8 mouse cellular contexts compared by ENCODE assay signal in the genomic region with DNA sequence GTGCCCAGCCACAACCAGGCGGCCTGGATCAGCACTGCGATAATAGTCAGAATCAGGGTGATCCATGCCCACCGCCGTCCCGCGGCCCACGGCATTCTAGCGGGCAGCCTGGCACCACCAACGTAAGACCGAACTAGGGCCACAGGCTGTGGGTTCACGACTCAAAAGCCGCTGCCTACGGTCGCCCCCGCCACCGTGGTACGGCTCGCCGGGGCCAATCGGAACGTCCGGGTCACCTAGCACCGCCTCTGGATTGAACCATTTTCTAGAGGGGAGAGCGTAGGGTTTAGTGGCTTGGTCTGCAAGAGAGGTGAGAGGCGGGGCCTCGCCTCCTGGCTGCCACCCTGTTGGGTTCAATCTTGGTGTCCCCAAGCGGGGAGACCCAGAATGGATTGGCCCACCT. TPM values are rescaled to one million over a fixed set of nuclear protein-coding genes. Genes with fewer than 3 reads are reported as not detected.
DNase-seq lines count a peak whose midpoint lies in the region; ATAC-seq and TF ChIP-seq lines count a peak whose summit lies in the region.

No protein-coding gene starts in this region.

- ATAC-seq in cerebellum, adult (ENCODE audit: insufficient number of reproducible peaks, low FRiP score, low TSS enrichment): peak; percentile 96
- ATAC-seq in forebrain, embryonic 13.5 days: peak; percentile 97
- ATAC-seq in neutrophil, adult 5-6 weeks (ENCODE audit: extremely low read depth, insufficient number of reproducible peaks, low FRiP score, poor library complexity, severe bottlenecking): peak; percentile 89

- H3K27me3 ChIP-seq in ES-Bruce4 (ENCODE audit: control insufficient read depth, insufficient read depth, low read length, poor library complexity, severe bottlenecking): no peaks in the 10 kb centered on the region
- no peaks in the 10 kb centered on the region for H3K27me3 ChIP-seq in forebrain, embryonic 13.5 days

- peaks cover 2% of the 10 kb centered on the region; the same call in 1 of the 2 replicates for H3K9me3 ChIP-seq in ES-Bruce4 (replicated peaks; ENCODE audit: control insufficient read depth, insufficient read depth, low read length, poor library complexity, severe bottlenecking)
- H3K9me3 ChIP-seq in forebrain, embryonic 13.5 days (replicated peaks): peaks cover 3% of the 10 kb centered on the region

- TF ChIP-seq CTCF in ES-Bruce4 (IDR thresholded peaks at IDR 0.05; ENCODE audit: low read depth, low read length): no peak
- no peak for TF ChIP-seq CTCF in lung, adult 2 months (IDR thresholded peaks at IDR 0.05; ENCODE audit: insufficient read depth, low read length)

- peak overlapping the region; percentile 95 for H3K4me3 ChIP-seq in ES-Bruce4 (ENCODE audit: low read depth, low read length)
- peak overlapping the region; percentile 74 for H3K4me3 ChIP-seq in forebrain, embryonic 13.5 days
- peak overlapping the region; percentile 85 for H3K4me3 ChIP-seq in lung, adult 2 months (replicated peaks; ENCODE audit: extremely low read depth, low read depth, low read length)

- peaks cover 14% of the 10 kb centered on the region for H3K36me3 ChIP-seq in ES-Bruce4 (ENCODE audit: control insufficient read depth, insufficient read depth, low read length, poor library complexity, severe bottlenecking)
- peaks cover 13% of the 10 kb centered on the region for H3K36me3 ChIP-seq in forebrain, embryonic 13.5 days (ENCODE audit: poor library complexity, severe bottlenecking)

- under 1% methylated on average over 27 of the region's 27 CpGs for WGBS in forebrain, embryonic 13.5 days
- WGBS in lung, adult 2 months: under 1% methylated on average over 27 of the region's 27 CpGs

- TF ChIP-seq POLR2A in ES-Bruce4 (IDR thresholded peaks at IDR 0.05; ENCODE audit: insufficient read depth, low read length): peak; percentile 84
- TF ChIP-seq POLR2A in lung, adult 2 months (IDR thresholded peaks at IDR 0.05; ENCODE audit: borderline replicate concordance, extremely low read depth, low read depth, low read length): peak; percentile 92; the same call in 1 of the 2 replicates

- DNase-seq in heart, postnatal 14 days: peak; percentile 90 to 91
- DNase-seq in layer of hippocampus, adult 18-20 months (ENCODE audit: low spot score in 2 of 2): peak; percentile 92 to 97
- DNase-seq in lung, adult 2 months: peak; percentile 91
- peak; percentile 89 to 94 for DNase-seq in thymus, adult 18-20 months

- no peak overlapping the region for H3K27ac ChIP-seq in ES-Bruce4 (ENCODE audit: insufficient read depth, low read length)
- peak overlapping the region; percentile 78 for H3K27ac ChIP-seq in forebrain, embryonic 13.5 days

- H3K9ac ChIP-seq in ES-Bruce4 (ENCODE audit: low read depth, poor library complexity, severe bottlenecking): peak overlapping the region; percentile 75
- H3K9ac ChIP-seq in forebrain, embryonic 13.5 days: peak overlapping the region; percentile 81

- TF ChIP-seq EP300 in ES-Bruce4 (IDR thresholded peaks at IDR 0.05; ENCODE audit: insufficient read depth, low read depth, low read length): no peak

- H3K4me1 ChIP-seq in ES-Bruce4 (ENCODE audit: control insufficient read depth, insufficient read depth, low read length): no peaks in the 10 kb centered on the region
- H3K4me1 ChIP-seq in forebrain, embryonic 13.5 days: peaks cover 17% of the 10 kb centered on the region
- peaks cover 3% of the 10 kb centered on the region; the same call in 1 of the 2 replicates for H3K4me1 ChIP-seq in lung, adult 2 months (ENCODE audit: control insufficient read depth, insufficient read depth, low read length)

- peak overlapping the region; percentile 82 for H3K4me2 ChIP-seq in forebrain, embryonic 13.5 days

- intact Hi-C loops in heart, postnatal 14 days (cut with DNase I): no loop called here

RNA-seq across cellular contexts. Expression of a gene that starts 10.2 kb away (rescaled TPM):
- 0.64 and 0.69 TPM in 2 replicates for polyA plus RNA-seq in ES-Bruce4 (2011; ENCODE audit: insufficient read depth, insufficient read length, low read depth, missing spikeins)
- 0.26 TPM in 2 replicates for polyA plus RNA-seq in forebrain, embryonic 13.5 days (2015; fragmentation: Nextera tagmentation; extraction: Ambion mirVana)
- not detected for total RNA-seq in heart, postnatal 14 days (2021)
- not detected for total RNA-seq in layer of hippocampus, adult 18-20 months (2021)
- not detected in 2 replicates for polyA plus RNA-seq in lung, adult 2 months (2012; rRNA removed)
- total RNA-seq in neutrophil, adult 5-6 weeks (2017): not detected in 2 replicates

RNA-seq across cellular contexts. Expression of a gene that starts 13.9 kb away (rescaled TPM):
- 21.7 and 21.9 TPM in 2 replicates for polyA plus RNA-seq in ES-Bruce4 (2011; ENCODE audit: insufficient read depth, insufficient read length, low read depth, missing spikeins)
- 16.2 and 17.5 TPM in 2 replicates for polyA plus RNA-seq in forebrain, embryonic 13.5 days (2015; fragmentation: Nextera tagmentation; extraction: Ambion mirVana)
- 10 to 100 TPM; 45.6 to 52.0 TPM for total RNA-seq in heart, postnatal 14 days (2021)
- total RNA-seq in layer of hippocampus, adult 18-20 months (2021): 10 to 100 TPM; 52.2 to 54.3 TPM
- polyA plus RNA-seq in lung, adult 2 months (2012; rRNA removed): 95.1 and 103 TPM in 2 replicates
- total RNA-seq in neutrophil, adult 5-6 weeks (2017): 34.1 and 37.4 TPM in 2 replicates

RNA-seq across cellular contexts. Expression of a gene that starts 14.8 kb away (rescaled TPM):
- 62.6 and 63.1 TPM in 2 replicates for polyA plus RNA-seq in ES-Bruce4 (2011; ENCODE audit: insufficient read depth, insufficient read length, low read depth, missing spikeins)
- 47.5 and 55.4 TPM in 2 replicates for polyA plus RNA-seq in forebrain, embryonic 13.5 days (2015; fragmentation: Nextera tagmentation; extraction: Ambion mirVana)
- 10 to 100 TPM; 22.8 to 23.2 TPM for total RNA-seq in heart, postnatal 14 days (2021)
- 10 to 100 TPM; 36.9 to 44.0 TPM for total RNA-seq in layer of hippocampus, adult 18-20 months (2021)
- polyA plus RNA-seq in lung, adult 2 months (2012; rRNA removed): 70.9 and 83.3 TPM in 2 replicates
- 17.9 and 20.7 TPM in 2 replicates for total RNA-seq in neutrophil, adult 5-6 weeks (2017)

RNA-seq across cellular contexts. Expression of a gene that starts 18.2 kb away (rescaled TPM):
- 65.1 and 67.6 TPM in 2 replicates for polyA plus RNA-seq in ES-Bruce4 (2011; ENCODE audit: insufficient read depth, insufficient read length, low read depth, missing spikeins)
- 259 and 262 TPM in 2 replicates for polyA plus RNA-seq in forebrain, embryonic 13.5 days (2015; fragmentation: Nextera tagmentation; extraction: Ambion mirVana)
- total RNA-seq in heart, postnatal 14 days (2021): 10 to 100 TPM; 83.6 to 87.8 TPM
- 100 to 1,000 TPM; 150 to 151 TPM for total RNA-seq in layer of hippocampus, adult 18-20 months (2021)
- 44.3 and 45.0 TPM in 2 replicates for polyA plus RNA-seq in lung, adult 2 months (2012; rRNA removed)
- 52.5 and 75.5 TPM in 2 replicates for total RNA-seq in neutrophil, adult 5-6 weeks (2017)

RNA-seq across cellular contexts. Expression of a gene that starts 27.8 kb away (rescaled TPM):
- polyA plus RNA-seq in ES-Bruce4 (2011; ENCODE audit: insufficient read depth, insufficient read length, low read depth, missing spikeins): 23.5 and 23.8 TPM in 2 replicates
- 80.7 and 83.8 TPM in 2 replicates for polyA plus RNA-seq in forebrain, embryonic 13.5 days (2015; fragmentation: Nextera tagmentation; extraction: Ambion mirVana)
- 10 to 100 TPM; 28.7 to 30.2 TPM for total RNA-seq in heart, postnatal 14 days (2021)
- 10 to 100 TPM; 36.0 to 39.0 TPM for total RNA-seq in layer of hippocampus, adult 18-20 months (2021)
- 42.8 and 44.3 TPM in 2 replicates for polyA plus RNA-seq in lung, adult 2 months (2012; rRNA removed)
- total RNA-seq in neutrophil, adult 5-6 weeks (2017): 14.4 and 15.5 TPM in 2 replicates
